Mouse (Mus musculus) left cerebral cortex, postnatal 14 days (tissue): Measurements from ENCODE around the gene Ahdc1. TPM values are rescaled to one million over a fixed set of nuclear protein-coding genes. Genes with fewer than 3 reads are reported as not detected.
"Not testable (repeated sequence)": the region's sequence is repeated elsewhere in the genome, so short reads cannot be mapped to it uniquely, and the experiment has no call there.

Experiments used
- DNase-seq, 2 experiments: peaks; one replicate each; pipeline ENCODE4 v3.0.0; 2021 to 2022; ENCODE audit warnings: low spot score in 2 of 2, mixed read lengths in 1 of 2
- intact Hi-C: fragments of 180-260 bp; cut with DNase I; formaldehyde crosslinking; loops from one replicate; pipeline ENCODE4 v1.15.1; 2025
- total RNA-seq, 2 experiments: library from RNA; stranded (reverse); gene quantifications; 2 replicates each; pipeline ENCODE4 v1.2.3; 2021

The Ahdc1 gene
- total RNA-seq, 2 experiments from 2014 or later, result 78.4 to 81.6 TPM

DNA sequence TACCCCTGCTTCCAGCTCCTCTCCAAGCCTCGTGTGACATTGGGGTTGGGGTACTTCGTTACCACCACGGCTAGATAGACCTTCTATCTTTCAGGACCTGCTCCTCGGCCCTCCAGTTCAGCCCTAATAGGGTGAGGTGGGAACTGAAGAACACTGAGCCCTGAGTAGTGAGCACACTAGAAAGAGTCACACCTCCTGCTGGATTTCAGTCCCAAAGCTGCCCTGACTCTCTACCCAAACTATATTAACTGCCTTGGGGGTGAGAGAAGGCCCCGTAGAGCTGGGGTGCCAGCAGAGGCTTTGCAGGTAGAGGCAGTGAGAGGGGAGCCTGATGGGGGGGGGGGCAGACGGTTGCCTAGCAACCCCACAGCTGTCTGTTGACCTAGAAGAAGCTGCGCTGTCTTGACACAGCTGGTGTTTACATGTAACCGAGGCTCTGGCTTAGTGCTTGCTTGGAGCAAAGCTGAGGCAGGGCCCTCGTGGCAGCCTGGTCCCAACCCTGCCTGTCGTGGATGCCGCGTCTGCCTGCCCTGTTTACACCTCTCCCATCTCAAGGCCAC is 74.8 kb downstream of the Ahdc1 start:
- intact Hi-C loops, result no loop called here
- no peak for DNase-seq

DNA sequence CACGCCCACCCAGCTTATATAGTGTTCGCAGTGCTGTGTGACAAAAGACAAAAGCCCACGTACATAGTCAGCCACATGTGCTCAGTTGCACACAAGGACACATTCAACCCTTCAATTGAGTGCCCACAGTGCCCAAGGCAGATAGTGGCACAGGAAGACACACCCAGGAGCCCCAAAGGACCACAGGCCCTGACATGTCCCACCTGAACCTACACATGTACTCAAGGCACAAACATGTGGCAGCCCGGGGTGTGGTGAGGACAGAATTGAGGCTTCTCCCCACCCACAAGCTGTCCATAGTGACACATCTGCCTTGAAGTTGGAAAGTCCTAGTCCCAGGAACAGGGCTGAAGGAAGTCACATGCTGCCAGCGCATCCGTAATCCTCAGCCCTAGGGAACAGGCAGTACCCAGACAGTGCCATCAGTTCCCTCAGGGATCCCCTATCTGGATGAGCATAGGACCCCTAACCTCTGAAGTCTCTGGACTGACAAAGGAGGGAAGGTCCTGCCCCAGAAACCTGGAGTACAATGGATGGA is 76.2 kb downstream of the Ahdc1 start:
- DNase-seq, result no peak
- intact Hi-C loops, result no loop called here

DNA sequence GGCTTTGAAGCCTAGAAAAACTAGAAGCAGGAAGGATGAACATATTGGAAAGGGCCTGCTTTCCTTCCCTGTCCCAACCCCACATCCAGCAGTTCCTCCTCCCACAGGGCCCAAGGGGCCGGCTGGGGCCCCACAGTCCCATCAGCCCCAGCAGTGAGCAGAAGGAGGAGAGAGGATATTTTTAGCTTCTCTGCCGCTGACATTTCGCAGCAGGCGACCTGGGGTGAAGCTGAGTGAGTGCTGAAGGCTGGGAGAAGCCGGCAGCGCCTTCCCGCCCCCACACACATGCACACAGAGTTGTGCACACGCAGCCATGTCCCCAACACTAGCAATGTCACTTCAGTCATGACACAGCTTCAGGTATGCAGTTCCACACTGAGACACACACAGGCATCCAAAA is 76.8 kb downstream of the Ahdc1 start:
- intact Hi-C loops, result no loop called here
- DNase-seq, result no peak

DNA sequence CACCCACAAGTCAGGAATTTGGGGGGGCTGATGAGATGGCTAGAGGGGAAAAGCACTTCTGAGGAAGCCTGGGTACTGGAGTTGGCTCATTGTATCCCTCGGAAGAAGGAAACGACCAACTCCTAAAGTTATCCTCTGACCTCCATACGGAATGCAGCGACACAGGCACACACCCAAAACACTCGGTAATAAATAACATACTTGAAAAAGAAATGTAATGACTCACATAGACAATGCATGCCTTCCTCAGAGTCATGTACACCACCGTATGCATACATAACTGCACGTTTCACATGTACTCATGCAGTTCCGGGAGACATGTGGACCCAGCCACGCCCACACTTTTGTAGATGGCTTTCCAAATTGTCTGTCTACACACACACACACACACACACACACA is 78.3 kb downstream of the Ahdc1 start:
- DNase-seq, result no peak
- intact Hi-C loops, result no loop called here

DNA sequence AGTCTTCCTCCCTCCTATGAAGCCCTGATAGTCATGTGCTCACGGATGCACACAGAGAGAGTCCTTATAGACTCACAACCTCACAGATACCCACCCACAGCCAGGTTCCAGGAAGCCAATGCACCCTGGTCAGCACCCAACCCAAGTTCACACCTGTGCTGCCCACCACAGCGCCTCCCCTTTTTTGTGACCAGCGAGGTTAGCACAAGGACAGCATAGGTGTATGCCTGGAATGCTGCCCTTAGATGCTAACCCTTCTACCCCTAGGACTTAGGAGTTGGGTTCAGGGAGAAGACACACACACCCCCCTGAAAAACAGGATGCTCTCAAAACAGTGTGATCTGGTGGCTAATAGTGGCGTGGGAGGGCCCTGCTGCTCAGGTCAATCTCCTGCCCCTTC is 78.7 kb downstream of the Ahdc1 start:
- intact Hi-C loops, result no loop called here

DNA sequence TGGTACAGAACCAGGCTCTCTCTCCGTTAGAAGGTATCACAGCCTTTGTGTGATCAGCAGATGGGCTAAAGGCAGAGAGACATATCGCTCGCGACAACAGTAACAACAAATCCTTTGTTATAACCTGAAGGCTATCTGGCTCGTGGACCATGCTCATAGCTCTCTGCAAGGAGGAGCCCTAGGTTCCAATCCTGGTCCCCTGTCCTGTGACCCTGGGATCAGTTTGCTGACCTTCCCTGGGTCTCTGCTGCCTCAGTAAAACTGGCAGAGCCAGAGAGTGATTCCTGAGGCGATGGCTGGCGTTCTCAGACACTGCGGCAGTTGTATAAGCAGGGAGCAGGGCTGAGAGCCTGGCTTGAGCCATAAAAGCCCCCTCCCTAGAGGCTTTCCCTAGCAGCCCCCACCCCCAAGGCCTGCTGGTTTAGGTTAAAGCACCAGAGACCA is 79.2 kb downstream of the Ahdc1 start:
- intact Hi-C loops, result no loop called here
- no peak for DNase-seq

More for the DNA sequence above, 78.7 kb downstream of the Ahdc1 start:
- DNase-seq, result no peak

DNA sequence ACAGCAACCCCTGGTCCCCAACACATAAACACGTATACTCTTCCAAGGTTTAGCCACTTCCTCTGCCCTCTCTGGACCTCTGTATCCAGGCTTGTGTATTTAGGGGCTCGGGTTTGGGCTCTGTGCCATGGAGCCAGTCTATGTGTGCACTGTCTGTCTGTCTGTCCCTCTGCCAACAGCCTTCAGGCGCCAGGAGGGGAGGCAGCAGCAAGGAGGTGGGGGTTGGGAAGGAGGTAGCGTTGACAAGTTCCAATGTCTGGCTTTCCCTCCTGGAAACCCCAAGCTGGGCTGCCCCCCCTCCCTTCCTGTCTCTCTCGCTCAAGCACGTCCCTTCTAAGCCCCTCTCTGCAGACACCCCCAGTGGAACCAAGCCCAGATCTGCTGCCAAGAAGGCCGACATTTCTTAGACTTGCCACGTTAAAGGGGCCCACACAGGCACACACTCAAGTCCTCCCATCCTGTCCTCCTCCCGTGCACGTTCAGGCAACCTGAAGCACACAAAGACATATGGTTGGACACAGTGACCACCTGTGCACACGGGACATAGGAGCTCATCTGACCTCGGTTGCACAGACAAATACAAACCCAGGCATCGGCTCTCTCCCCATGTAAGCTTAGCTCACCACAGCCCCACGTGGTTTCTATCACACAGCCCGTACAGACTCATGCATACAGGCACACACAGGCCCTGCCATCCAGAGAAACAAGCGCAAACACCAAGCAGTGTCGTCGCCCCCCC is 79.8 kb downstream of the Ahdc1 start:
- peak; percentile 54 to 83 for DNase-seq

DNA sequence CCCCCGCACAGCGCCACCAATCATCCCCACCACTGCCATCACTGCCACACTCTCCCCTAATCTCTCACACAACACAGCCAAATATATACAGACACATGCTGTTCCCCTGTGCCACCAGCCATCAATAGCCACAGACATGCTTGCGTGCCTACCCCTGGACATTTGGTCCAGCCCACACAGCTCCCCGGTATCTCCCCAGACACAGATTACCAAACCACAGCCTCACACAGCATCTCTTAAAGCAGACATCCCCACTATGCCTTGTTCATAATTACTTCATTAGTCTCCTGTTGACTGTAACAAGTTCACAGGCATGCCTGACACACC is 80.4 kb downstream of the Ahdc1 start:
- intact Hi-C loops, result no loop called here
- DNase-seq, result no peak

More for the DNA sequence above, 79.8 kb downstream of the Ahdc1 start:
- intact Hi-C loops, result no loop called here

DNA sequence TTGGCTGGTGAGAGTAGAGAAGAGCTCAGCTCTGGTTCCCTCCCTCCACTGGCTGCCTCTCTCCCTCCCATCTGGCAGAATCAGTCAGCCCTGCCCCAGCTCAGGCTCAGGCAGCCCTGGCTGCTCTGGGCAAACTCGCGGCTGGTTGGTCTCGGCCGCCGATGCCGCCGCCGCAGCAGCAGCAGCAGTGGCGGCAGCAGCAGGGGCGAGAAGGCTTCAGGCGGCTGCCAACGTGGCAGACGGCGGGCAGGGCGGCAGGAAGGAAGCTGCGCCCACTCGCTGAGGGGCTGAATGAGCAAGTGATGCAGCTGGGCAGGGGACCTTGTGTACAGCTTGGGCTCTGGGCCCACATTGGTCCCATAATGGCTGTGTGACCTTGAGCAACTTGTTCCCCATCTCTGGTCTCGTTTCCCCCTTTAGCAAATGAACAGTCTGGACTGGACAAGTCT is 81.4 kb downstream of the Ahdc1 start:
- DNase-seq, result peak; percentile 51 to 69
- intact Hi-C loops, result no loop called here

DNA sequence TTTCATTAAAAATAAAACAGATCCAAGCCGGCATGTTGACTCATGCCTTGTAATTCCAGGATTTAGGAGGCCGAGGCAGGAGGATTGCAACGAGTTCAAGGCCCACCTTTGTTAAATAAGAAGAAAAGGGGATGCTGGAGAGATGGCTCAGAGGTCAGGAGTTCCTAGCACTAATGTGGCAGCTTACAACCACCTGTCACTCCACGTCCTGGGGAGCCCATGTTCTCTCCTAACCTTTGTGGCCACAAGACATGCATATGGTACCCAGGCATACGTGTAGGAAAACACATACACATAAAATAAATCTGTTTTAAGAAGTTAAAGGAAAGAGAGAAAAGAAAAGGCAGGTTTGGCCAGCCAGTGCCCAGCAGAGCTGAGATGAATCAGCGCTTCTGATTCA is 82.0 kb downstream of the Ahdc1 start:
- intact Hi-C loops, result no loop called here
- DNase-seq, result no peak

DNA sequence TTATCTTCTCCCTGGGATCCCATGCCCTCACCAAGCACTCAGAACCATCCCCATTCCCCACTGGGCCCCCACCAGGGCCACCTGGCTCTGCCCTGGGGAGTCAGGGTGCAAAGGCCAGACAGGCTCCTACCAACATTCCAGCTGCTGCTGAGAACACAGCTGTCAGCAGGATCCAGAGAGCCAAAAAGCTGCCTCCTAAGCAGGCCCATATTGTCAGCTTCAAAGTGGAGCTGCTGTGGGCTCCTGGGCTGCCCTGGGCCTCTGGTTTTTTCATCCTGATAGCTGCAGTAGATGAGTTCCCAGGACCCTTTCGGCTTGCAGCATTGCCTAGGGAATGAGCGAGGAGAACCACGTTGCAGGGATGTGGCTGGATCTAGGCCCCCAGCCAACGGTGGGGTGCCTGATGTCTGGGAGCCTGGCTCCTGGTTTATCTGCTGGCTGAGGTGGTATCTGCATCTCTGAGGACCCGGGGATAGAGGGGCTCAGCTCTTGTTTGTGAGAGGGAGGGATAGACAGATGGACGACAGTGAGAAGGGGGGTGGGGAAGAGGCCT is 82.5 kb downstream of the Ahdc1 start:
- no peak for DNase-seq
- intact Hi-C loops, result no loop called here

DNA sequence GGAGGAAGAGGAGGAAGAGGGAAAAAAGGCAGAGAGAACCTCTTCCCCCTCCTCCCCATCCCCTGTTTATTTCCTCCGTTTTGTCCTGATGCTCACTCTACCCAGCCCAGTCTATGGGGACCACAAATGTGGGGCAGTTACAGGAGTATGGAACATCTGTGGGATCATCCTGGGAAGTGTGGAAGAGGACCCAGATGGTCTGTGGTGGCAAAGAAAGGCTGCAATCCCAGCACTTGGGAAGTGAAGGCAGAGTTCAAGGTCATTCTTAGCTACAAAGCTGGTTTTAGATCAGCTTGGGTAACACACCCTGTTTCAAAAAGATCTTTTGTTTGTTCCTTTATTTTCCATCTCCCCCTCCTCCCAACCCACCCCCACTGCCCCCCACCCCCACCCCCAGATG is 83.2 kb downstream of the Ahdc1 start:
- intact Hi-C loops, result no loop called here
- no peak for DNase-seq

DNA sequence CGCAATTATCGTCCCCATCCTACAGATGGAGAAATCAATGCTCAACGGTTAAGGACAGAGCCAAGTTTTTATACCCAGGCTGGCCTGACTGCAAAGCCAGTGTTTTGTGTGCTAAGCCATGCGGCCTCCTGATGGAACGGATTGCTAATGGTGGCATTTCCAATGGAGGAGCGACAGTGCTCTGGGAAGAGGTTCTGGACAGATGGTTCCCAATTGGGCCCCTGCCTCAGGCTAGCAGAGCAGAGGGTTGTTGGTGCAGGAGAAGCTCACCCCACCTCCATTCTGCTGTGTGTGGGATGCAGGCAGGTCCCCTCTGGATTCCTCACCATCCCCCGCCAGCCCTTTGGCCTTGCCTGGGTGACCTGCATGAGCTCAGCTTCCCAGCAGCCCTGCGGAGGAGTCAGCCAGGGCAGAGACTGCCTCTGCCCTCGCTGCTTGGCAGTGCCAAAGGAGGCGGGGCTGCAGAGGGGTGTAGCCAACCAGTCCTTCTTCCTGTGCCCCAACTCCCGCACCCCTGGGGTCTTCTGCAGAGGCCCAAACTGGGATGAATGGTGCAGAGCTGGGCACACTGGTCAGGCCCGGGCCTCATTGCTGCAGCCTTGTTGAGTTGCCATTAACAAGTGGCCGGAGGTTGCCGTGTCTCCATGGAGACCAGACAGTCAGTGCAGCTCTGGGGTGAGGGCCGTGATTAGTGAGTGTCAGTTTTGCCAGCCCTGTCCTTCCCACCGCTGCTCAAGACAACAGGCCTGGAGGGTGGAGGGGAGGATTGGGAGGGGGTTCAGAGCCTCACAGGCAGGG is 84.1 kb downstream of the Ahdc1 start:
- DNase-seq, result peak in 1 of 2 experiments; percentile 42
- intact Hi-C loops, result no loop called here

DNA sequence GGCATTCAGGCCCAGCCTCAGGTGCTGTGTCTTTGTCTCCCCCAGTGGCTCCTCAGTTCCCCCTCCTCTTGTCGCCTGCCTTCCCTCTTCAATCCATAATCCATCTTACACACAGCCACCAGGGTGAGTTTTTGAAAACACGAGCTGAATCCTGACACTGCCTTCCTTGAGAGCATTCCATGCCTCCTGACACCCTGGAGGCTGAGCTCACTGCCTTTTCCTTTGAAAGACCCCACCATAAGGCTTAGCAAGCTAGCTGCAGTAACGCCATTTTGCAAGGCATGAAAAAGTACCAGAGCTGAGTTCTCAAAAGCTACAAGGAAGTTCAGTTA is 84.6 kb downstream of the Ahdc1 start:
- DNase-seq, intact Hi-C loops: not testable (repeated sequence)

DNA sequence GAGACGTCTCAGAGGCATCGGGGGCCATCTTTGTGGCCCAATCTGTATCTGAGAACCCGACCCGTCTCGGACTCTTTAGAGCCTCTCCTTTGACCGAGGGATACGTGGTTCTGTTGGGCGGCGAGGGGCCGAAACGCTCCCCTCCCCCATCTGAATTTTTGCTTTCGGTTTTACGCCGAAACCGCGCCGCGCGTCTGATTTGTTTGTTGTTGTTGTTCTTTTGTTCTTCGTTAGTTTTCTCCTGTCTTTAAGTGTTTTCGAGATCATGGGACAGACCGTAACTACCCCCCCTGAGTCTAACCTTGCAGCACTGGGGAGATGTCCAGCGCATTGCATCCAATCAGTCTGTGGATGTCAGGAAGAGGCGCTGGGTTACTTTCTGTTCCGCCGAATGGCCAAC is 85.6 kb downstream of the Ahdc1 start:
- DNase-seq, intact Hi-C loops: not testable (repeated sequence)

DNA sequence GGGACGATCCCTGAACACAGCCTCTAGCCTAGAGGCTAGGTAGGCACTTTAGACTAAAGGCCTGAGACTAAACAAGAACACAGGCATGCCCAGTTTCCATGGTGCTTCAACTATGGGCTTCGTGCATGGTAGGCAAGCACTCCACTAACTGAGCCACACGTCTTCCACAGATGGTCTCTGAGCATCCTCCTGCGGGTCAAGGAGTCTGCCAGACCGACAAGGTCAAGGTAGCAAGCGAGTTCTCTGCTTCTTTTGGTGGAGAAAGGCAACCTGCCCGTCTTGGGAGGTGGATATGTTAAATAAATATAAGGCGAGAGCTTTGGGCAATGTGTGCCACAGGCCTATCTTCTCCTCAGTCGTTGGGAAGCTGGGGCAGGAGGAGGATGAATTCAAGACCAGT is 90.7 kb downstream of the Ahdc1 start:
- no peak for DNase-seq
- intact Hi-C loops, result no loop called here

DNA sequence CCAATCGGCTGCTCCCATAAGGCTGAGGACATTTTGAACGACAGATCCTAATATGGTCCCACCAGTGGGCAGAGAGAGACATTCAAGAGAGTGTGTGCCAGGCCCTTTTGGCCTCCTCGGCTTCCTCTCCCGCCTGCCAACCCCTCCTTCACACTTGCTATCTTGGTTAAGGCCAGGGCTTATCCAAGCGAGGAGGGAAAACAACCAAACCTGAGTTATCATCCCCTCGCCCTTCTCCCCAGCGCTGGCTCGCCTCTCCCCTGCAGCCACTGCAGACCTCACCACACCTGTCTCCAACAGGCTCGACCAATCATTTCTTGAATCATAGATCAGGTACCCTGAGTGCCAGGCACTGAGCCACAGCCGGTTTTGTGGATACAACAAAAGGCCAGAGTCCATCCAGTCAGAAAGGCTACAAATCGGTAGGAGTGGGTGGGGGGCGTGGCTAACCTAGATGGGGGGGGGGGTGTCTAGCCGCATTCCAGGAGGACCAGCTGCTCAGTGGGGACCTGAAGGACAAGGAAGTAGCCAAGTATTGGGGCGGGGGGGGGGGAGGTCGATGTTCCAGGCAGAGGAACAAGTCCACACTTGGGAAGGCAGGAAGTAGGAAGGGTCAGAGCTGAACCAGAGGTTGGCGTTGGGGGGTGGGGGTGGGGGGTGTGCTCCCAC is 92.6 kb downstream of the Ahdc1 start:
- intact Hi-C loops, result no loop called here
- DNase-seq, result no peak

DNA sequence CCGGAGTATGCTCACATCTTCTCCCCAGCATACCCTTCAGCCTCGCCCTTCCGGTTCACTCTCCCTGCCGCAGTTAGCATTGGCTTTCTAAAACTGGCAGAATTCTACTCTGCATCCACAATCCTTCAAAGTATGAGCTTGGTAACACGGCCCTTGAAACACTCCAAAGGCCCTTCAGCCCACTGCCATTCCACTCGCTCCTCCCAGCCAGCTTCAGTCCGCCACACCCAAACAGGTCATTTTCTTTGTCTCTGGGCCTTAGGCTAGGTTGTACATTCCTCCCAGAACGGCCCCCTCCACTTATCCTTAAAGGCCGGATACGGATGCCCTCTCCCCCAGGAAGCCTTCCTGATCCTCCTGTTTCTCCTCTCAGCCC is 93.1 kb downstream of the Ahdc1 start:
- DNase-seq, result no peak
- intact Hi-C loops, result no loop called here

DNA sequence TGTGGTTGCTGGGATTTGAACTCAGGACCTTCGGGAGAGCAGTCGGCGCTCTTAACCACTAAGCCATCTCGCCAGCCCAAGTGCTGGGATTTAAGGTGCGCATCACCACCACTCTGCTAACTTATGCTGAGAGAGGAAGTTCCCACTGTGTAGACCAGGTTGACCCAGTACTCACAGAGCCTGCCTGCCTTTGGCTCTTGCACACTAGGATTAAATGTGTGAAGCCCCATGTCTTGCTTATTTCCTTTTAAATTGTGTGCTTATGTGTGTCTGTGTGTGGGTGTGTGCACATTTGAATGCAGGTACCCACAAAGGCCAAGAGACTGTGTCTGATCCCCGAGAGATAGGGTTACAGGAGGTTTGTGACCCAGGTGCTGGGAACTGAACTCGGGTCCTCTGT is 95.6 kb downstream of the Ahdc1 start:
- intact Hi-C loops, result no loop called here
- DNase-seq, result no peak

DNA sequence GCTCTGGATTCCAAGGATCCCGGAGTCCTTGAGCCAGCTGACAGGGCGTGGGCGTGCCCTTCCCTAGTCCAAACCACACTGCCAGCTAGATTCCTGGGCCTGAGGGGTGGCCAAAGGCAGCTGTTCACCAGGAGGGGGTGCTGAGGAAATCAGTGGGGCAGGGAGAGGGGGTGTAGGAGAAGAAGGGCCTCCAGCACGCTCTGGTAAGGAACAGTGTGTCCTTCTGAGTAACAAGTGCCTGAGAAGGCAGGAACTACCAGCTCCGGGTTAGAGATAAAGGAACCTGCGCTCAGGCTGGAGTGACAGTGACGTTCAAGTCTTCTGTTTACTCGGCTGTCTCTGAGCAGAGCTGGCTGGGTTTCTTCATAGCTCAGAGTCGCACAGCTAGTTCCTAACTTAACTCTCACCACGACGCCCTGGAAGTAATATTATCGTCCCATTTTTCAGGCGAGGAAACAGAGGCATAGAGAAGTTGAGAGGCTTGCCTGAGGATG is 96.8 kb downstream of the Ahdc1 start:
- intact Hi-C loops, result no loop called here
- DNase-seq, result peak in 1 of 2 experiments; percentile 25
